Comparison of ENCODE assay signal across 8 mouse cellular contexts in genomic region chr2:30442498-30442890, GRCm38 (mm10). TPM values are rescaled to one million over a fixed set of nuclear protein-coding genes. Genes with fewer than 3 reads are reported as not detected.
DNase-seq lines count a peak whose midpoint lies in the region; ATAC-seq and TF ChIP-seq lines count a peak whose summit lies in the region.

No protein-coding gene starts in this region.

- no peak for TF ChIP-seq RAD21 in CH12.LX (IDR thresholded peaks at IDR 0.05; ENCODE audit: low read depth, low read length)

- H3K4me2 ChIP-seq in CH12.LX (ENCODE audit: insufficient read depth, low read depth, poor library complexity, severe bottlenecking) = peak overlapping the region; percentile 52
- H3K4me2 ChIP-seq in heart, embryonic 15.5 days = peak overlapping the region; percentile 78
- H3K4me2 ChIP-seq in liver, postnatal 0 days (ENCODE audit: low read depth, low read length) = peak overlapping the region; percentile 55

- H3K4me1 ChIP-seq in cerebellum, adult 2 months (ENCODE audit: control insufficient read depth, insufficient read depth, low read length) = peaks cover 52% of the 10 kb centered on the region
- H3K4me1 ChIP-seq in CH12.LX (ENCODE audit: control insufficient read depth in 1 of 2, insufficient read depth in 2 of 2) = peaks cover 37 to 66% of the 10 kb centered on the region in 2 experiments
- peaks cover 81% of the 10 kb centered on the region for H3K4me1 ChIP-seq in heart, embryonic 15.5 days (replicated peaks)
- H3K4me1 ChIP-seq in liver, postnatal 0 days (ENCODE audit: insufficient read depth) = peaks cover 45% of the 10 kb centered on the region

- H3K27ac ChIP-seq in cerebellum, adult 2 months (ENCODE audit: insufficient read depth, low read length) = peak overlapping the region; percentile 98
- peak overlapping the region; percentile 85 for H3K27ac ChIP-seq in CH12.LX (ENCODE audit: insufficient read depth, low read depth)
- H3K27ac ChIP-seq in heart, embryonic 15.5 days = peak overlapping the region; percentile 100
- peak overlapping the region; percentile 95 for H3K27ac ChIP-seq in liver, postnatal 0 days (ENCODE audit: low read depth)

- TF ChIP-seq EP300 in CH12.LX (IDR thresholded peaks at IDR 0.05; ENCODE audit: low read length) = no peak
- TF ChIP-seq EP300 in liver, postnatal 0 days (IDR thresholded peaks at IDR 0.05; ENCODE audit: low read depth) = no peak

- dilution Hi-C loops in CH12.LX (cut with MboI; ENCODE audit: extremely low pct_ligation_motif_present, extremely low pct_unique_long_range_greater_than_20kb, low sequenced_read_pairs) = no loop called here

- TF ChIP-seq CTCF in cerebellum, adult 2 months (IDR thresholded peaks at IDR 0.05; ENCODE audit: borderline replicate concordance, insufficient read depth, low read depth, low read length) = no peak
- no peak for TF ChIP-seq CTCF in CH12.LX (conservative IDR thresholded peaks at IDR 0.05 in 1 of 2, IDR thresholded peaks at IDR 0.05 in 1 of 2; ENCODE audit: low read depth in 2 of 2, low read length in 2 of 2)
- TF ChIP-seq CTCF in liver, postnatal 0 days (IDR thresholded peaks at IDR 0.05; ENCODE audit: low read depth) = no peak

- DNase-seq in cerebellum, adult 2 months = no peak
- no peak for DNase-seq in cerebellum, postnatal 4 days (ENCODE audit: low spot score in 2 of 2)
- no peak for DNase-seq in CH12.LX (ENCODE audit: extremely low read depth)
- no peak for DNase-seq in liver, postnatal 0 days
- DNase-seq in cerebellum, adult 11 months = no peak

- 47% methylated on average over 5 of the region's 5 CpGs for WGBS in cerebellum, adult 2 months
- WGBS in heart, embryonic 15.5 days = 24% methylated on average over 5 of the region's 5 CpGs
- WGBS in liver, postnatal 0 days (ENCODE audit: insufficient replicate concordance) = 58% methylated on average over 5 of the region's 5 CpGs

- H3K9me3 ChIP-seq in CH12.LX (replicated peaks; ENCODE audit: low read length) = no peaks in the 10 kb centered on the region
- H3K9me3 ChIP-seq in heart, embryonic 15.5 days (replicated peaks) = no peaks in the 10 kb centered on the region
- H3K9me3 ChIP-seq in liver, postnatal 0 days (ENCODE audit: low read length) = no peaks in the 10 kb centered on the region

- H3K36me3 ChIP-seq in CH12.LX (replicated peaks in 1 of 2; ENCODE audit: control insufficient read depth in 1 of 2, insufficient read depth in 1 of 2, low read length in 1 of 2) = peaks cover 43 to 82% of the 10 kb centered on the region in 2 experiments
- peaks cover 22% of the 10 kb centered on the region for H3K36me3 ChIP-seq in heart, embryonic 15.5 days
- H3K36me3 ChIP-seq in liver, postnatal 0 days (replicated peaks; ENCODE audit: insufficient read depth, low read length) = peaks cover 71% of the 10 kb centered on the region

- in situ Hi-C loops in CH12.LX (cut with MboI; ENCODE audit: low pct_ligation_motif_present, low pct_unique_long_range_greater_than_20kb, low sequenced_read_pairs) = no loop called here

- no peak for ATAC-seq in heart, embryonic 15.5 days (replicated peaks; ENCODE audit: insufficient number of reproducible peaks, insufficient read depth, low FRiP score, low read depth)
- no peak for ATAC-seq in liver, postnatal 0 days
- ATAC-seq in erythroid progenitor cell, adult 5-6 weeks (replicated peaks; ENCODE audit: low FRiP score, poor library complexity, severe bottlenecking) = no peak
- no peak for ATAC-seq in frontal cortex, adult (ENCODE audit: low TSS enrichment)

- H3K79me2 ChIP-seq in CH12.LX (replicated peaks; ENCODE audit: control insufficient read depth, extremely low read depth, insufficient read depth, poor library complexity, severe bottlenecking) = no peaks in the 10 kb centered on the region

- H3K9ac ChIP-seq in CH12.LX (ENCODE audit: insufficient read depth, low read depth) = peak overlapping the region; percentile 26; the same call in 1 of the 2 replicates
- H3K9ac ChIP-seq in heart, embryonic 15.5 days = peak overlapping the region; percentile 70
- H3K9ac ChIP-seq in liver, postnatal 0 days (replicated peaks) = peak overlapping the region; percentile 45

- H3K4me3 ChIP-seq in cerebellum, adult 2 months (replicated peaks; ENCODE audit: insufficient read depth, low read depth, low read length) = no peak overlapping the region
- peak overlapping the region; percentile 5 to 32 (median 20) for H3K4me3 ChIP-seq in CH12.LX (replicated peaks in 1 of 3; ENCODE audit: low read depth in 2 of 3, low read length in 2 of 3, poor library complexity in 1 of 3)
- H3K4me3 ChIP-seq in heart, embryonic 15.5 days = peak overlapping the region; percentile 43
- 0 out of 2 replicates have a peak overlapping the region, but pooled peaks have one; percentile 2 for H3K4me3 ChIP-seq in liver, postnatal 0 days (ENCODE audit: low read depth, low read length)

- H3K27me3 ChIP-seq in cerebellum, adult 2 months (ENCODE audit: control insufficient read depth, insufficient read depth, low read length) = no peaks in the 10 kb centered on the region
- no peaks in the 10 kb centered on the region for H3K27me3 ChIP-seq in CH12.LX (replicated peaks)
- no peaks in the 10 kb centered on the region for H3K27me3 ChIP-seq in heart, embryonic 15.5 days
- no peaks in the 10 kb centered on the region for H3K27me3 ChIP-seq in liver, postnatal 0 days (ENCODE audit: insufficient read depth, low read length)

- no peak for TF ChIP-seq POLR2A in cerebellum, adult 2 months (IDR thresholded peaks at IDR 0.05; ENCODE audit: borderline replicate concordance, insufficient read depth, low read length)
- TF ChIP-seq POLR2A in CH12.LX (IDR thresholded peaks at IDR 0.05; ENCODE audit: low read depth, low read length) = no peak

TF ChIP-seq in CH12.LX, 34 proteins besides CTCF, POLR2A, EP300 and RAD21:
- TF ChIP-seq ZC3H11A (IDR thresholded peaks at IDR 0.05; ENCODE audit: low read depth, low read length) (no peak), NELFE (IDR thresholded peaks at IDR 0.05; ENCODE audit: low read depth, low read length) (no peak), CHD1 (IDR thresholded peaks at IDR 0.05; ENCODE audit: low read depth, low read length) (no peak), NRF1 (IDR thresholded peaks at IDR 0.05; ENCODE audit: low read depth, low read length) (no peak)
TF ChIP-seq in CH12.LX: peak in this region for 0.

RNA-seq across cellular contexts. Expression of gene Ptpa, which starts 26.7 kb away (rescaled TPM):
- 204 and 207 TPM in 2 replicates for polyA plus RNA-seq in cerebellum, adult 2 months (2012; rRNA removed)
- total RNA-seq in CH12.LX (2012; rRNA removed) = 111 and 120 TPM in 2 replicates
- total RNA-seq in CH12.LX (2014; rRNA removed) = 117 and 122 TPM in 2 replicates
- polyA plus RNA-seq in CH12.LX (2012; ENCODE audit: insufficient read length, low read depth) = 190 and 194 TPM in 2 replicates
- 102 and 119 TPM in 2 replicates for polyA plus RNA-seq in heart, embryonic 15.5 days (2015; fragmentation: Nextera tagmentation; extraction: Ambion mirVana)
- 65.6 and 76.8 TPM in 2 replicates for polyA plus RNA-seq in liver, postnatal 0 days (2015; fragmentation: Nextera tagmentation; extraction: Ambion mirVana)
- total RNA-seq in erythroid progenitor cell, adult 5-6 weeks (2015; ENCODE audit: low replicate concordance) = 118 and 151 TPM in 2 replicates
- total RNA-seq in erythroid progenitor cell, adult 5-6 weeks (2017; ENCODE audit: low replicate concordance) = 103 and 168 TPM in 2 replicates

RNA-seq across cellular contexts. Expression of gene Crat, which starts 26.9 kb away (rescaled TPM):
- 50.9 and 52.1 TPM in 2 replicates for polyA plus RNA-seq in cerebellum, adult 2 months (2012; rRNA removed)
- total RNA-seq in CH12.LX (2012; rRNA removed) = 3.6 and 4.5 TPM in 2 replicates
- 1.3 and 1.7 TPM in 2 replicates for total RNA-seq in CH12.LX (2014; rRNA removed)
- polyA plus RNA-seq in CH12.LX (2012; ENCODE audit: insufficient read length, low read depth) = 2.8 and 4.2 TPM in 2 replicates
- polyA plus RNA-seq in heart, embryonic 15.5 days (2015; fragmentation: Nextera tagmentation; extraction: Ambion mirVana) = 108 and 109 TPM in 2 replicates
- 57.5 and 64.3 TPM in 2 replicates for polyA plus RNA-seq in liver, postnatal 0 days (2015; fragmentation: Nextera tagmentation; extraction: Ambion mirVana)
- 80.9 and 111 TPM in 2 replicates for total RNA-seq in erythroid progenitor cell, adult 5-6 weeks (2015; ENCODE audit: low replicate concordance)
- 33.9 and 79.7 TPM in 2 replicates for total RNA-seq in erythroid progenitor cell, adult 5-6 weeks (2017; ENCODE audit: low replicate concordance)

RNA-seq across cellular contexts. Expression of gene Ier5l, which starts 31.5 kb away (rescaled TPM):
- 5.1 and 7.5 TPM in 2 replicates for polyA plus RNA-seq in cerebellum, adult 2 months (2012; rRNA removed)
- total RNA-seq in CH12.LX (2012; rRNA removed) (0.98 and 1.1 TPM in 2 replicates), CH12.LX (2014; rRNA removed) (0.22 and 0.51 TPM in 2 replicates)
- 0.31 and 0.33 TPM in 2 replicates for polyA plus RNA-seq in CH12.LX (2012; ENCODE audit: insufficient read length, low read depth)
- 1.7 and 2.0 TPM in 2 replicates for polyA plus RNA-seq in heart, embryonic 15.5 days (2015; fragmentation: Nextera tagmentation; extraction: Ambion mirVana)
- 0.31 and 0.69 TPM in 2 replicates for polyA plus RNA-seq in liver, postnatal 0 days (2015; fragmentation: Nextera tagmentation; extraction: Ambion mirVana)
- total RNA-seq in erythroid progenitor cell, adult 5-6 weeks (2015; ENCODE audit: low replicate concordance) = not detected in 2 replicates
- total RNA-seq in erythroid progenitor cell, adult 5-6 weeks (2017; ENCODE audit: low replicate concordance) = 0.51 TPM in 1 of 2 replicates, not detected in the other

RNA-seq across cellular contexts. Expression of gene Dolpp1, which starts 50.4 kb away (rescaled TPM):
- 50.5 and 55.9 TPM in 2 replicates for polyA plus RNA-seq in cerebellum, adult 2 months (2012; rRNA removed)
- 19.2 and 22.8 TPM in 2 replicates for total RNA-seq in CH12.LX (2012; rRNA removed)
- 15.0 and 22.3 TPM in 2 replicates for total RNA-seq in CH12.LX (2014; rRNA removed)
- polyA plus RNA-seq in CH12.LX (2012; ENCODE audit: insufficient read length, low read depth) = 17.9 and 19.1 TPM in 2 replicates
- 19.5 and 25.2 TPM in 2 replicates for polyA plus RNA-seq in heart, embryonic 15.5 days (2015; fragmentation: Nextera tagmentation; extraction: Ambion mirVana)
- polyA plus RNA-seq in liver, postnatal 0 days (2015; fragmentation: Nextera tagmentation; extraction: Ambion mirVana) = 12.0 and 12.2 TPM in 2 replicates
- total RNA-seq in erythroid progenitor cell, adult 5-6 weeks (2015; ENCODE audit: low replicate concordance) = 4.6 and 14.1 TPM in 2 replicates
- 5.4 and 20.9 TPM in 2 replicates for total RNA-seq in erythroid progenitor cell, adult 5-6 weeks (2017; ENCODE audit: low replicate concordance)
